Mouse (Mus musculus): ENCODE results near the gene Foxo1. TPM values are rescaled to one million over a fixed set of nuclear protein-coding genes. Genes with fewer than 3 reads are reported as not detected.

Gene Foxo1
- polyA plus RNA-seq, 1 experiment from 2014 or later, result 2.9 TPM

GRCm38 (mm10) chr3:52354203-52354602 is 86.1 kb downstream of the Foxo1 start:
- Histone ChIP-seq H3K4me3 (no peak overlapping the region), H3K4me1 (replicated peaks) (no peaks in the 10 kb centered on the region), H3K9ac (no peak overlapping the region), H3K9me3 (no peaks in the 10 kb centered on the region), H3K27ac (no peak overlapping the region), H3K27me3 (no peaks in the 10 kb centered on the region), H3K4me2 (no peak overlapping the region), H3K36me3 (no peaks in the 10 kb centered on the region)
- ATAC-seq (ENCODE audit: low FRiP score), result no peak
- WGBS, result 83% methylated on average over 7 of the region's 7 CpGs

DNA sequence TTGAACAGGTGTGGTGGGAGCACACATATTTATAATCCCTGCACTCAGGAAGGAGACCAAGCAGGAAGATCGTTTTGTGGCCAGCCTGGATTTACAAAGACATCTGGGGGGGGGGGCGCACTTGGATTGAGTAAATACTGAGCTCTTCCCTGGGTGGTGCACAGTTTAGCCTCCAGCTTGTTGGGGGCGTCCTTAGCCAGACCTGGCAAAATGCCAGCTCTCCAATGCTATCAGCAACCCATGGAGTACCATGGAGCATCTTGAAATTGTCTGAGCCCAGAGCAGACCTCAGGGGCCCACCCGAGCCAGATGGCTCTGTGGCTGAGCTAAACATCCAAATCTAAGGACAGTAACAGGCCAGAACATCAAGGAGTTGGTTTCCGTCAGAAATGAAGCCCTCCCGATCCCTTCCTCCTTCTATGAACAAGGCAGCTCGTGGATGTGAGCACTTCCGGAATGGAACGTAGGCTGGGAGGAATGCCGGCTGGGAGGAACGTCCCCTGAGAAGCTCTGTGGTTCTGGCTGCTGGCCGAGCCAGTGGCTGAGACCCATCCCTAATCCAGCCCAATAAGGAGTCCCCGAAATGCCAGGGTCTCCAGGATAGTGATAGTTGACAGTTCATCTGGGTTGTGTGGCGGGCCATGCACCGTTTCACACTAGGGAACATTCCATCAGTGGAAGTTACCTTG is 89.3 kb downstream of the Foxo1 start:
- 86% methylated on average over 15 of the region's 15 CpGs for WGBS

DNA sequence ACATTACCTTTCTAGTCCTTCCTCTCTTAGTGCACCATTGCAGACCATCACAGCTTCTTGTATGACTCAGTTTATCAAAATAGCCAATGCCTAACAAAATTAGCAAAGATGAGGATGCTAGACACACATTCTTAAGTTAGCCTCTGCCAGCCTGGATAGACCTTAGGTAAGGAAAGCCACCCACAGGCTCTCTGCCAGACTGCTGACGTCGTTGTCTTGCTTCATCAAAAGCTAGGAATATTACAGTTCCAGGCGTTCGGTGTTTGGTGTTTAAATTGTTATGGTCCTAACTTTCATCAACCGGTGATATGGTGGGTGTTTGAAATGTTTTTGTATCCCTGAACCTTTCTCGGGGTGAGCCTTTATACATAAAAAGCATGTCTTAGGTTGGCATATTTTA is 96.4 kb downstream of the Foxo1 start:
- Histone ChIP-seq H3K27me3 (no peaks in the 10 kb centered on the region), H3K4me2 (no peak overlapping the region), H3K9me3 (no peaks in the 10 kb centered on the region), H3K4me3 (no peak overlapping the region), H3K4me1 (replicated peaks) (no peaks in the 10 kb centered on the region), H3K36me3 (no peaks in the 10 kb centered on the region), H3K27ac (no peak overlapping the region), H3K9ac (no peak overlapping the region)
- no peak for ATAC-seq (ENCODE audit: low FRiP score)
- WGBS, result 89% methylated on average over 6 of the region's 6 CpGs

More for the DNA sequence above, 89.3 kb downstream of the Foxo1 start:
- no peak overlapping the region for H3K9ac ChIP-seq
- H3K27ac ChIP-seq, result no peak overlapping the region
- H3K4me1 ChIP-seq (replicated peaks), result no peaks in the 10 kb centered on the region
- no peak for ATAC-seq (ENCODE audit: low FRiP score)
- no peaks in the 10 kb centered on the region for H3K27me3 ChIP-seq
- no peaks in the 10 kb centered on the region for H3K9me3 ChIP-seq
- no peaks in the 10 kb centered on the region for H3K36me3 ChIP-seq
- no peak overlapping the region for H3K4me3 ChIP-seq
- no peak overlapping the region for H3K4me2 ChIP-seq

GRCm38 (mm10) chr3:52369204-52369603 is 101.1 kb downstream of the Foxo1 start:
- H3K27ac ChIP-seq, result no peak overlapping the region
- WGBS, result 91% methylated on average over 9 of the region's 9 CpGs
- H3K4me2 ChIP-seq, result no peak overlapping the region

GRCm38 (mm10) chr3:52369881-52370428 is 101.8 kb downstream of the Foxo1 start:
- no peak for ATAC-seq (ENCODE audit: low FRiP score)
- no peak overlapping the region for H3K4me2 ChIP-seq
- H3K36me3 ChIP-seq, result no peaks in the 10 kb centered on the region
- no peak overlapping the region for H3K27ac ChIP-seq
- H3K9ac ChIP-seq, result no peak overlapping the region
- no peaks in the 10 kb centered on the region for H3K9me3 ChIP-seq
- WGBS, result 80% methylated on average over 7 of the region's 7 CpGs
- no peaks in the 10 kb centered on the region for H3K4me1 ChIP-seq (replicated peaks)
- H3K4me3 ChIP-seq, result no peak overlapping the region
- no peaks in the 10 kb centered on the region for H3K27me3 ChIP-seq

More at GRCm38 (mm10) chr3:52369204-52369603, 101.1 kb downstream of the Foxo1 start:
- Histone ChIP-seq H3K27me3 (no peaks in the 10 kb centered on the region), H3K36me3 (no peaks in the 10 kb centered on the region), H3K9me3 (no peaks in the 10 kb centered on the region), H3K4me1 (replicated peaks) (no peaks in the 10 kb centered on the region), H3K9ac (no peak overlapping the region), H3K4me3 (no peak overlapping the region)
- no peak for ATAC-seq (ENCODE audit: low FRiP score)

- no peak overlapping the region for H3K9ac ChIP-seq
- H3K27me3 ChIP-seq, result no peaks in the 10 kb centered on the region
- no peaks in the 10 kb centered on the region for H3K9me3 ChIP-seq
- ATAC-seq (ENCODE audit: low FRiP score), result no peak
- WGBS, result 89% methylated on average over 5 of the region's 5 CpGs
- H3K4me2 ChIP-seq, result no peak overlapping the region
- H3K4me3 ChIP-seq, result no peak overlapping the region
- no peak overlapping the region for H3K27ac ChIP-seq
- H3K36me3 ChIP-seq, result no peaks in the 10 kb centered on the region
- H3K4me1 ChIP-seq (replicated peaks), result no peaks in the 10 kb centered on the region
Observed at GRCm38 (mm10) chr3:52376974-52377373, 108.8 kb downstream of the Foxo1 start.

DNA sequence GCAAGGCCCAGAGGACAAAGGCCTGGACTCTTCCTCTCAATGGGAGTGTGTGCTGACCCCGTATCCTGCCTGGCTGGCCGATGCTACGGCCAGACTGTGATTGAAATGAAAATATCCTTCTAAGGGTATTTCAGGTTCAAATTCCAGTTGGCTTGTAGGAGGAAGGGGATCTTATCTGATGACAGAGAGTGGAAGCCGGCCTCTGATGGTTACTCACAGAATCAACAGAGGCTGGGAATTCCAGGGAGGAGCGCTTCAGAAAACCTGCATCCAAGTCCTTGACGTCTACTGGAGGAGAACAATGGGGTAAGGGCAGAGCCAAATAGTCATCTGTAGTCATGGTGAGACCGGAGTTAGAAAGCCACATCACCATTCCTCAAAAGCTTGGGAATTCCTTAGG is 115.2 kb downstream of the Foxo1 start:
- WGBS, result 76% methylated on average over 7 of the region's 7 CpGs
- ATAC-seq (ENCODE audit: low FRiP score), result no peak

GRCm38 (mm10) chr3:52386343-52386742 is 118.2 kb downstream of the Foxo1 start:
- H3K4me3 ChIP-seq, result no peak overlapping the region
- ATAC-seq (ENCODE audit: low FRiP score), result no peak
- no peaks in the 10 kb centered on the region for H3K27me3 ChIP-seq
- no peak overlapping the region for H3K4me2 ChIP-seq
- no peaks in the 10 kb centered on the region for H3K36me3 ChIP-seq
- H3K9ac ChIP-seq, result no peak overlapping the region
- H3K27ac ChIP-seq, result no peak overlapping the region
- no peaks in the 10 kb centered on the region for H3K9me3 ChIP-seq
- 37% methylated on average over 8 of the region's 8 CpGs for WGBS
- no peaks in the 10 kb centered on the region for H3K4me1 ChIP-seq (replicated peaks)

More for the DNA sequence above, 115.2 kb downstream of the Foxo1 start:
- H3K4me1 ChIP-seq (replicated peaks), result no peaks in the 10 kb centered on the region
- H3K4me2 ChIP-seq, result no peak overlapping the region
- no peaks in the 10 kb centered on the region for H3K9me3 ChIP-seq
- no peak overlapping the region for H3K9ac ChIP-seq
- H3K27ac ChIP-seq, result no peak overlapping the region
- no peaks in the 10 kb centered on the region for H3K36me3 ChIP-seq
- no peak overlapping the region for H3K4me3 ChIP-seq
- no peaks in the 10 kb centered on the region for H3K27me3 ChIP-seq

- no peaks in the 10 kb centered on the region for H3K27me3 ChIP-seq
- no peak overlapping the region for H3K4me3 ChIP-seq
- H3K4me1 ChIP-seq (replicated peaks), result no peaks in the 10 kb centered on the region
- no peak overlapping the region for H3K27ac ChIP-seq
- WGBS, result 91% methylated on average over 7 of the region's 7 CpGs
- no peak for ATAC-seq (ENCODE audit: low FRiP score)
- no peak overlapping the region for H3K9ac ChIP-seq
- no peak overlapping the region for H3K4me2 ChIP-seq
- no peaks in the 10 kb centered on the region for H3K9me3 ChIP-seq
- H3K36me3 ChIP-seq, result no peaks in the 10 kb centered on the region
Observed at GRCm38 (mm10) chr3:52390321-52390720, 122.2 kb downstream of the Foxo1 start.

- no peak for ATAC-seq (ENCODE audit: low FRiP score)
- WGBS, result 83% methylated on average over 17 of the region's 17 CpGs
Observed at GRCm38 (mm10) chr3:52390766-52391665, 122.9 kb downstream of the Foxo1 start.

DNA sequence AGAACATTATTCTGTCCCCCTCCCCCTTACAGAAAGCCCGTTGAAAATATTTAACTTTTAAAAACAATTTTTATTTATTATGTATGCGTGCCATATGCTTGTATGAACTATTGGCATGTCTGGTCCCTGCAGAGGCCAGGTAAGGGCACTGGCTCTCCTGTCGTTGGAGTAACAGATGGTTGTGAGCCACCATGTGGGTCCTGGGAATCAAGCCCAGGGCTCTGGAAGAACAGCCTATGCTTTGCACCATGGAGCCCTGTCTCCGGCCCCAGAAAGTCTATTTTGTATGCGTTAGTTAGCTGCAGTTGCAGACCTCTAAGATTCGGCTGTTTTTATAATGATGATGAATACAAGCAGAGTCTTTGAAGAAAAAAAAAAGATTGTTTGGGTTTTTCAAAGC is 123.8 kb downstream of the Foxo1 start:
- Histone ChIP-seq H3K9ac (no peak overlapping the region), H3K4me2 (no peak overlapping the region), H3K27ac (no peak overlapping the region), H3K36me3 (no peaks in the 10 kb centered on the region), H3K27me3 (peaks cover 1% of the 10 kb centered on the region; the same call in 1 of the 2 replicates), H3K9me3 (no peaks in the 10 kb centered on the region), H3K4me3 (no peak overlapping the region), H3K4me1 (replicated peaks) (no peaks in the 10 kb centered on the region)
- ATAC-seq (ENCODE audit: low FRiP score), result no peak
- WGBS, result 76% methylated on average over 6 of the region's 6 CpGs

More at GRCm38 (mm10) chr3:52390766-52391665, 122.9 kb downstream of the Foxo1 start:
- no peak overlapping the region for H3K4me2 ChIP-seq
- no peak overlapping the region for H3K9ac ChIP-seq
- H3K36me3 ChIP-seq, result no peaks in the 10 kb centered on the region
- H3K4me1 ChIP-seq (replicated peaks), result no peaks in the 10 kb centered on the region
- H3K4me3 ChIP-seq, result no peak overlapping the region
- no peaks in the 10 kb centered on the region for H3K27me3 ChIP-seq
- no peak overlapping the region for H3K27ac ChIP-seq
- no peaks in the 10 kb centered on the region for H3K9me3 ChIP-seq

DNA sequence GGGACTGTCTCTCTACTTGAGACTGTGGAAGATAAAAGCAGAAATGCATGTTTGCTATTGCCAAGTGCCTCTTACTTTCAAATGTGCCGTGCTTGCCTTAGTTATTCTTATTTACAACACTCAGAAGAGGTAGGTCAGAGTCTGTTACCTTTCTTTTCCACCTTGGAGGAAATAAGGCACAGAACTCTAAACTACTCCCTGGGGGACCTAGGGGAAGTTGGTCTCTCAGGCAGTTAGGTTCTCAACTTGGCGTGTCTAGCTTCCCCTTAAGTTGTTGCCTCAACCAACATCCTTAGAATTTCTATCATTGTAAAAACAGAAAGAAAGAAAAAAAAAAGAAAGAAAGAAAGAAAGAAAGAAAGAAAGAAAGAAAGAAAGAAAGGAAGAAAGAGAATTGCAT is 124.4 kb downstream of the Foxo1 start:
- Histone ChIP-seq H3K4me3 (no peak overlapping the region), H3K4me2 (no peak overlapping the region), H3K36me3 (no peaks in the 10 kb centered on the region), H3K27me3 (peaks cover 6% of the 10 kb centered on the region; the same call in 1 of the 2 replicates), H3K27ac (no peak overlapping the region), H3K9ac (no peak overlapping the region), H3K4me1 (replicated peaks) (no peaks in the 10 kb centered on the region), H3K9me3 (no peaks in the 10 kb centered on the region)
- 92% methylated on average over 2 of the region's 2 CpGs for WGBS
- no peak for ATAC-seq (ENCODE audit: low FRiP score)

Measured in hindbrain, embryonic 13.5 days (tissue).